Mouse (Mus musculus): ENCODE results near the gene Gosr2.

Gosr2 gene

DNA sequence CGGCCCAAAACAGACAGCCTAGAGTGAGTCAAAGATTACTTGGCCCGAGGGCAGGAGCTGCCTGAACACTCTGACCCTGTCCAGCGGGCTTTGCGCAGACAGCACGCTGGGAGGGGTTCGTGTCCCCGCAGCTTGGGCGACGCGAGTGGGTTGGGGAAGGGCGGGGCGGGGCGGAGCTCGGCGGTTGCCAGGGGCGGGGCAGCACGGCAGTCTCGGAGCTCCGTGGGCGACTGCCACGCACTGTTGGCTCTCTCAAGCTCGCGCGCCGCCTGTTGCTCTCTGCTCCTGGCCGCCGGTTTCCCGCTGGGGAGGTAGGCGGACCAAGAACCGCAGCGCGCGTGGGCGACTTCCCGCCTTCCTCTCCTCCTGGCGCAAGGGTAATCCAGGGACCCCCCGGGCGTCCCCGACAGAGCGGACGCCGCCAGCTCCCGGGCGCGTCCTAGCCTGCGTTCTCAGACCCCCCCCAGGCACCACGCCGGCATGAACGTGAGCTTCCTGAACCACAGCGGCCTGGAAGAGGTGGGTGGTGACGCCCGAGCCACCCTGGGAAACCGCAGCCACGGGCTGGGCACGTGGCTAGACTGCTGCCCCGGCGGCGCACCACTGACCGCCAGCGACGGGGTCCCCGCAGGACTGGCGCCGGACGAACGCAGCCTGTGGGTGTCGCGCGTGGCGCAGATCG, 48.3 kb downstream of the Gosr2 start, which contains the start of gene Rprml:
Rprml (plus strand) TSS at position 270 of the 682 bp plus-strand sequence.
- no peak for ATAC-seq (ENCODE audit: insufficient number of reproducible peaks, low FRiP score, low TSS enrichment)

DNA sequence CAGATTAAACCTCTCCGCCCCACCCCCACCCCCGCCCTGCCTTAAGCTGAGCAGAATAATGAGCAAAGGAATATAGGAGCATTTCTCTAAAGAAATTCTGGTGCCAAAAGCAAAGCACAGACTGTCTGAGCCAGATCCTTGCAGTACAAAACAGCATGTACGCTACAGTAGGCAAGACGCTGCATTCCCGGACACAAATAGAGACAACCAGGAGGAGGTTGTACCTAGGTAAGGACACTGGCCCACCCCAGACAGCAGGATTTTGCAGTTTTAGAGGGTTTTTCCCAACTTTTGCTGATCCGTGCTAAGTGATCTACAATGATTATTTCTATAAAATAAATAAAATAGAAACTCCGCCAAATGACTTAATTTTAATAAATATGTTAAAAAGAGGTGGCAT, 49.0 kb downstream of the Gosr2 start:
- ATAC-seq (ENCODE audit: insufficient number of reproducible peaks, low FRiP score, low TSS enrichment) = no peak

DNA sequence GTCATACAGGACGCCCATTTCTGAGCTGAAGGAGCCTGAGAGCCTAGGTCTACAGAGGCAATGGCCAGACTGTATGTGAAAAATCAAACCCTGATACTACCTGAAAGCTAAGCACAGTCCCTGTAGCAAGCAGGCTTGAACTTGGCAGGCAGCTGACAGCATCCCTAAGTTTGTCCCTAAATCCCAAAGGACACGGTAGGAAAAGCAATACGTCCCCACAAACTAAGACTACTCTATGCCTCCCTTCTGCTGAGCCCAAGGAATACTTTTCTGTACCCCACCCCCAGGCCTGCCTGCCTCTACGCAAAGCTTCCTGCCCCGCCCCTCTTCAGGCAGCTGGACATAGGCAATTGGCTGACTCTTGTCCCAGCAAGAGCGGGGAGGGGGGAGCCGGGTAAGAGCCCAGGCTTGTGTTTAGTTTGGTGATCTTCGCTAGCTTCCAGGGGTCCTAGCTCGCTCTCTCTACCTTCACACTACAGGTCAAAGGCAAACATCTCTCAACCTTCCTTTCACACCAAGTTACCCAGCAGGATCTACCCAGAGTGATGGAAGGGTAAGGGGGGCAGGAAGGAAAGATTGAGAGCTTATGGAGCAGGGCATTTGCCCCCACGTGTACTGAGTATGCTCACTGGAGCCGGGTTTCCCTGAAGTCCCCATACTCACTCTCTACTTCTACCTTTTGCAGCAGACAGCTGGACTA, 49.6 kb downstream of the Gosr2 start:
- no peak for ATAC-seq (ENCODE audit: insufficient number of reproducible peaks, low FRiP score, low TSS enrichment)

DNA sequence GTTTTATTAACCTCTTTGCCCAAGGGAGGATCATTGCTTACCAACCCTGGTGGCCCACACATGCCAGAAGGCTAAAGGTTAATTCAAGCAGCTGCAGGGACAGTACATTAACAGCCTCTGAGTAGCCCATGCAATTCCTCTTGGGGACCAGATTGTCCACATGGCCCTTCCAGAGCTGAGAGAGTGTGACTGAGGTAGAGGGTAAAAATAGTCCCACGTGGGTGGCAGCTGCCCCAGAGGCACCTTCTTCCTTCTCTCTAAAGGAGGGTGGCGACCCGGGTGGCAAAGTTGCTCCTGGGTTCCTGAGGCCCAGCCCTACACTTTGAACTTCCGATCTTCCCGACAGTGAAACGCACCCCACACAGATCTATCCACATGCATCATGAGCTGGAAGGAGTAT, 51.4 kb downstream of the Gosr2 start:
- ATAC-seq (ENCODE audit: insufficient number of reproducible peaks, low FRiP score, low TSS enrichment) = no peak

DNA sequence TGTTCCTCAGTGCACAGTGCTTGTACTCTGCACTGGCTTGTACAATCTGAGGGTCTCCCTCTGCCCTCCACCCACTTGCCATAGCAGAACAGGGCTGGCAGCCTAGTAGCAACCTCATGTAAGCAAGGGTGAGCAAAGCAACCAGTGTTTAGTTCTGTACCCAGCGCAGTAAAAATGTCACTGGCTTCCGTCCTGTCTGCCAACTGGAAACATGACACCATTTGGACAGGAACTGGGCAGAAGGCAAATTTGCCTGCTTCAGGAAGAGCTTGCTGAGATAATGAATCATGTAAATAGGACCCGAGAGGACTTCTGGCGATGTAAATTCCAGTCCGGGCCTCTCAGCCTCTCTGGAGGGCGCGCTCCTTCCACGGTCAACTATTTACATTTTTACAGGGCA, 52.0 kb downstream of the Gosr2 start:
- ATAC-seq (ENCODE audit: insufficient number of reproducible peaks, low FRiP score, low TSS enrichment) = no peak

DNA sequence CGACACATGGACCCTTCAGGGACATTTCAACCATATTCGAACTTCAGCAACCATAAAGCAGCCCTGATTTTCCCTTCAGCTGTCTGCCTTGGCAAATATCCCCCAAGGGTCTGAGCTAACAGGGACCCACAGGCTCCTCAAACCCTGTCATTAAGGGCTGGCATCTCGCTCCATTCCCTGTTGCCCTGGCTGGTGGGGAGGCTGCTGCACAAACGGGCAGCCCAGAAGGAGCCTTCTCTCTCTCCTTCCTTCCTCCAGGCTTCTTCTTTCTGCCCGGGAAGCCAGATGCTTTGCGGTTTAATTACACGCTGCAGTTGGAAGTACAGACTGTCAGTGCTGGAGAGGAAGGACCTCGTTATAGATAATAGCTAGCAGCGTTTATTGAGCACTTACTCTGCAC, 54.5 kb downstream of the Gosr2 start:
- no peak for ATAC-seq (ENCODE audit: insufficient number of reproducible peaks, low FRiP score, low TSS enrichment)

DNA sequence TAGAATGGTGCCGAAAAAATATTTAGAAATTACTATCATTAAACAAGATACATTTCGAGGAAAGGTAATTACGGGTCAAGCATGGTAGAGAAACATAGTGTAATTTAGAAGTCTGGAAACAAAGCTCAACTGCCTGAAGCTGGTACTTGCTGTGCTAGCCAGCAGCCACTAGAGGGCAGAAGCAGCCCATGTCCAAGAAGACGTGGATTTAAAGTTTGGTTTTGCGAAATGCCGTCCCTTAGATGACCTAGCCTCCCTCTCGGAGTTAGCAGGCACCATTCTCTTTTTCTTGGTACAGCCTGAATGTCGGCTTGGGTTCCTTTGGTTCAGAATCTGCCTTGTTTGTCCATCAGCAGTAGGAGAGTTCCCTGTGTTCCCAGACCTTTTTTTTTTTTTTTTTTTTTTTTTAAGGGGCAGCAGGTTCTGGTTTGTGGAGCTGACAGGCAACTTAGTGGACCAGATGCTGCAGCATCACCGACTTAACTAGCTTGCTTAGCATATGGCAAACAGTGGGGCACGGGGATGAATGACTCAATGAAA, 58.2 kb downstream of the Gosr2 start:
- no peak for ATAC-seq (ENCODE audit: insufficient number of reproducible peaks, low FRiP score, low TSS enrichment)

DNA sequence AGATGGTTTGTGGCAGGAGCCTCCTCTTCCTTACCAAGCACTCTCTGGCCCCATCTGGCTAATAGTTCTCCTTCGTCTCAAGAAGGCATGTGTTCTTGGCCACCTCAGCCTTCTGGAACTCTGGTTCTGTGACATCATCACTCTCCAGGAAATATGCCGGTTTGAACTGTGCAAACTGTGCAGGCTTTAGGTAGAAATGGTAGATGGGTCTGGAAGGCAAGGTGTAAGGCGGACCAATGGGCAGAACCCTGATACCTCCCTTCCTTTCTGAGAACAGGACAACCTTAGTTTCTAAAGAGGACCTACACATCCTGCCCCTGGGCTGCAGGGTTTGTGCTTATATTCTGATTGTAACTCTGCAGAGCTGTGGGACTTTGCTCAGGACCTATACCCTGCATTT, 58.9 kb downstream of the Gosr2 start, which contains the start of gene Lyzl6:
Lyzl6 (minus strand) TSS at position 101 of the 400 bp plus-strand sequence.
- no peak for ATAC-seq (ENCODE audit: insufficient number of reproducible peaks, low FRiP score, low TSS enrichment)

DNA sequence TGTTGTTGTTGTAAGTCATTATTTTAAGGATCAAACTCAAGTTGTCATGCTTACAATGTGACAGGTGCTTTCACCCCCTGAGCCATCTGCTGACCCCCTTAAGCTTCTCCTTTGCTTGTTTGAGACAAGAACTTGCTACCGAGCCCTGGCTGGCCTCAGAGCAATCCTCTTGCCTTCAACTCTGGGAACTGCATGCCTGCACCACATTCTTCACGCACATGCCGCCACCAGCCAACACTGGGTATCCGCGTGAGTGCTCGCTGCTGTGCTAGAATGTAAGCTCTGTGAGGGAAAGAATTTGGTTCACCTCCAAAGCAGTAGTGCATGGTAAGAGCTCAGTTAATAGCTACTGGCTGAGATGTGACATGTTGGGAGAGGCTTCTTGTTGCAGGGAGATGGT, 61.4 kb downstream of the Gosr2 start:
- ATAC-seq (ENCODE audit: insufficient number of reproducible peaks, low FRiP score, low TSS enrichment) = no peak

DNA sequence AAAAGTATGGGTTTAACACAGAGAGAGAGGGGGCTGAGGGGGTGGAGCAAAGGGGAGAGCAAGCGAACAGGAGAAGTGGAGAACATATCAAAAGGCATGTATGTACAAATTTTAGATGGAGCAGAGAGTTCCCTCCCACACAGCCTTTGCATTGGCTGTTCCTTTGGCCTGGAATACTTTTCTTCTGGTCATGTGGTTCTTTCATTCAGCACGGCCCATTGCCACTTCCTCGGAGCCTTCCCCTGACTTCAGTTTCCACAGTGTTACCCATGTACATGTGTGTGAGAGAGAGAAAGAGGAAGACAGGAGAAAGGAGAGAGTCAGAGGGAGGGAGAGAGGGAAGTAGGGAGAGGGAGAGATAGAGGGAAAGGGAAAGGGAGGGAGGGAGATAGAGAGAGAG, 62.2 kb downstream of the Gosr2 start:
- ATAC-seq (ENCODE audit: insufficient number of reproducible peaks, low FRiP score, low TSS enrichment) = no peak

DNA sequence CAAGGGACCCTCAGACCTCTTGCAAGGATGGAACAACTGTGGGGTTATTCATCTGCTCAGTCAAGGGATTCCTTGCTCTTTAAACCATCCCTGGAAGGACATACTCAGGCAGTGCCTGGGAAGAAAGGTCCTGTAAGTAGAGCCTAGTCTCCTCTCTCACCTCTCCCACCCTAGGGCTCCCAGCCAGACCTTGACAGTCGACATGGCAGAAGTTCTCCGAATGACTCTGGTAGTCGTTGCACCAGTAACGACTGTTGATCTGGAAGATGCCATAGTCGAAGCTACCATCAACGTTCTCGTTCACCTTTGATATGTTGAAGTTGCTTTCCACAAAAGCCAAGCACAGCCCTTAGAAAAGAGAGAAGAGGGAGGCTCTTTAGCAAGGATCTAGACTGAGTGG, 62.9 kb downstream of the Gosr2 start:
- no peak for ATAC-seq (ENCODE audit: insufficient number of reproducible peaks, low FRiP score, low TSS enrichment)

DNA sequence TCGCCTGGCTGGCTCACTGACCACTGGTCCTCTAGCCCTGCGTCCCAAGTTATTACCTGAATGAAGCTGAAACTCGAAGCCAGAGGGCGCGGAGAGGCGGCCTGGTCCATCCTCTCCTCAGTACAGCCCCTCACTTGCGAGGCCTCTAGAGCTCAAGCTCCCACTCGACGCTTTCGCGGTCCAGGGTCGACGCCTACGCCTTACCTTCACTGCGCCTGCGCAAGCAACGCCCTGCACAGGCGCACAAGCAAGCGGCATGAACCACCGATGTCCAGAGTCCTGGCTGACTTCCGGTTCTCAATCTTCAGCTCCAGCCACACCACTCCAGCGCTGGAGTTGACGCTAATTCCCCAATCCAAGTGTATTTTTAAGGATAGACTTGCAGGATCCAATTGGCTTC, 70.2 kb downstream of the Gosr2 start:
- ATAC-seq (ENCODE audit: insufficient number of reproducible peaks, low FRiP score, low TSS enrichment) = no peak
